Mouse (Mus musculus): ENCODE results near the gene Ube2l3. TPM values are rescaled to one million over a fixed set of nuclear protein-coding genes. Genes with fewer than 3 reads are reported as not detected.
A peak's percentile ranks its signal among the peaks of the same experiment; 100 is the strongest.
"Not testable (repeated sequence)": the region's sequence is repeated elsewhere in the genome, so short reads cannot be mapped to it uniquely, and the experiment has no call there.

Ube2l3 gene
- polyA plus RNA-seq, 1 experiment from 2014 or later, result 405 TPM

DNA sequence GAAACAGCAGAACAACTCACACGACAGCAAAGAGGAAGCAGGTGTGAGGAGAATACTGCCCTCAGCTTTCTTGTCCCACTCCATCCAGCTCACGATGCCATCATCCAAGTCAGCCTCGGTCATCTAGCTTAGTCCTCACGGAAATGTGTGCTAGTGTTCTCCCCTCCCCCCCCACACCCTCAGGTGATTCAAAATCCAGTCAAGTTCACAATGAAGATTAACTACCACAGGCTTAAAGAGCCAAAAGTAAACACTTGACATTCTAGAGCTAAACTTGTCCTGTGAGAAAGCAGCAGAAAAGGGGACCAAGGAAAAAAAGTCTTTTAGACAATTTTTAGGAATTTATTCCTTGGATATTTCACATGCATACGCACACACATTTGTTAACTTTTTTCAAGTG is 34.4 kb downstream of the Ube2l3 start:
- Histone ChIP-seq H3K9me3 (ENCODE audit: control insufficient read depth, low read length) (no peaks in the 10 kb centered on the region), H3K27me3 (ENCODE audit: control insufficient read depth, insufficient read depth, low read length) (no peaks in the 10 kb centered on the region), H3K4me1 (ENCODE audit: control insufficient read depth, insufficient read depth, low read length) (no peaks in the 10 kb centered on the region), H3K4me2 (ENCODE audit: low read depth) (no peak overlapping the region), H3K4me3 (ENCODE audit: low read depth, low read length) (no peak overlapping the region), H3K36me3 (ENCODE audit: control insufficient read depth, insufficient read depth, low read length) (peaks cover 5% of the 10 kb centered on the region; the same call in 1 of the 2 replicates), H3K27ac (ENCODE audit: low read depth, low read length) (no peak overlapping the region), H3K9ac (ENCODE audit: low read length) (no peak overlapping the region)
- DNase-seq (ENCODE audit: low spot score) (no peak), ATAC-seq (ENCODE audit: insufficient read depth, low FRiP score, low TSS enrichment) (no peak)
- 93% methylated on average over 5 of the region's 5 CpGs for WGBS

DNA sequence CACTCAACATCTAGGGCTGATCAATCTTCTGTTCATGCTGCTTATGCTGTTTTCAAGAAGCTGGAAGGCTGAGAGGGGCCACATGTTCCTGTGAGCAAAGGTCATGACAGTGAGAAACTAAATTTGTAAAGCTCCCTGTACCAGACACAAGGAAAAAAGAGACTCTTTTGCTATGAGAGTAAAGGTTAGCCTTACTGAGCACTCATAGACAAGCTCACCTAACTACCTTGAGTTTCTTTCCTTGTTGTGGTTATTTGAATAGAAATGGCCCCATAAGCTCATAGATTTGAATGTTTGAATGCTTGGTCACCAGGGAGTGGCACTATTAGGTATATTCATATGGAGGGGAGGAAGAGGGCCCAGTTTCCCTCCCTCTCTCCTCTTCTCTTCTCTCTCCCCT is 35.3 kb downstream of the Ube2l3 start:
- H3K4me3 ChIP-seq (ENCODE audit: low read depth, low read length), result no peak overlapping the region
- no peak overlapping the region for H3K9ac ChIP-seq (ENCODE audit: low read length)
- ATAC-seq (ENCODE audit: insufficient read depth, low FRiP score, low TSS enrichment) (no peak), DNase-seq (ENCODE audit: low spot score) (no peak)
- H3K36me3 ChIP-seq (ENCODE audit: control insufficient read depth, insufficient read depth, low read length), result peaks cover 5% of the 10 kb centered on the region; the same call in 1 of the 2 replicates
- no peaks in the 10 kb centered on the region for H3K27me3 ChIP-seq (ENCODE audit: control insufficient read depth, insufficient read depth, low read length)
- H3K27ac ChIP-seq (ENCODE audit: low read depth, low read length), result no peak overlapping the region
- no peaks in the 10 kb centered on the region for H3K4me1 ChIP-seq (ENCODE audit: control insufficient read depth, insufficient read depth, low read length)
- H3K9me3 ChIP-seq (ENCODE audit: control insufficient read depth, low read length), result no peaks in the 10 kb centered on the region
- H3K4me2 ChIP-seq (ENCODE audit: low read depth), result no peak overlapping the region

- not testable (repeated sequence) for H3K4me2 ChIP-seq (ENCODE audit: low read depth); H3K9me3 ChIP-seq (ENCODE audit: control insufficient read depth, low read length); DNase-seq (ENCODE audit: low spot score); H3K27me3 ChIP-seq (ENCODE audit: control insufficient read depth, insufficient read depth, low read length); ATAC-seq (ENCODE audit: insufficient read depth, low FRiP score, low TSS enrichment); H3K36me3 ChIP-seq (ENCODE audit: control insufficient read depth, insufficient read depth, low read length); H3K4me3 ChIP-seq (ENCODE audit: low read depth, low read length); H3K9ac ChIP-seq (ENCODE audit: low read length); H3K4me1 ChIP-seq (ENCODE audit: control insufficient read depth, insufficient read depth, low read length); H3K27ac ChIP-seq (ENCODE audit: low read depth, low read length)
- 91% methylated on average over 1 of the region's 1 CpGs for WGBS
These were observed 37.0 kb downstream of the Ube2l3 start for GRCm38 (mm10) chr16:17165478-17165877.

DNA sequence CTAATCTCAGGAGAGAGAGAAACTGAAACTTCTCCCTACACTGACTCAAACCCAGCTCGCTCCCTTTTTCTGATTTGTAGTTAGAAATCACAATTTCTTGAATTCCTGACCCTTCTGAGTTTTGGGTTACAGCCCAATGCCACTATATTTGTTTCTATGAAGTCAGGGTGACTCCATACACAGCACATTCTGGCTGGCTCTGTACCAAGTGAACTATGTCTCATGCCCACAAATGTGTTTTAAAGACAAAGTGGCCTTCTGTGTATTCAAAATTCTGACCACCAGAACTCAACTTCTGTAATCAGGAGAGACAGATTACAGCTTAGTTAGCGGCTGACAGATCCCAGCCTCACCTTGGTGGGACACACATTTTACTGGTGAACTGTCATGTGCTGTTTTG is 48.1 kb downstream of the Ube2l3 start:
- ATAC-seq (ENCODE audit: insufficient read depth, low FRiP score, low TSS enrichment) (no peak), DNase-seq (ENCODE audit: low spot score) (no peak)
- H3K4me1 ChIP-seq (ENCODE audit: control insufficient read depth, insufficient read depth, low read length), result no peaks in the 10 kb centered on the region
- no peak overlapping the region for H3K27ac ChIP-seq (ENCODE audit: low read depth, low read length)
- H3K4me2 ChIP-seq (ENCODE audit: low read depth), result no peak overlapping the region
- no peaks in the 10 kb centered on the region for H3K27me3 ChIP-seq (ENCODE audit: control insufficient read depth, insufficient read depth, low read length)
- WGBS, result 87% methylated on average over 2 of the region's 2 CpGs
- no peak overlapping the region for H3K4me3 ChIP-seq (ENCODE audit: low read depth, low read length)
- no peak overlapping the region for H3K9ac ChIP-seq (ENCODE audit: low read length)
- H3K36me3 ChIP-seq (ENCODE audit: control insufficient read depth, insufficient read depth, low read length), result peaks cover 6% of the 10 kb centered on the region
- no peaks in the 10 kb centered on the region for H3K9me3 ChIP-seq (ENCODE audit: control insufficient read depth, low read length)

GRCm38 (mm10) chr16:17151874-17152273 is 50.6 kb downstream of the Ube2l3 start:
- peaks cover 6% of the 10 kb centered on the region for H3K36me3 ChIP-seq (ENCODE audit: control insufficient read depth, insufficient read depth, low read length)
- DNase-seq (ENCODE audit: low spot score) (no peak), ATAC-seq (ENCODE audit: insufficient read depth, low FRiP score, low TSS enrichment) (no peak)
- peaks cover 12% of the 10 kb centered on the region; the same call in 1 of the 2 replicates for H3K4me1 ChIP-seq (ENCODE audit: control insufficient read depth, insufficient read depth, low read length)
- H3K27me3 ChIP-seq (ENCODE audit: control insufficient read depth, insufficient read depth, low read length), result peaks cover 13% of the 10 kb centered on the region
- H3K27ac ChIP-seq (ENCODE audit: low read depth, low read length), result no peak overlapping the region
- H3K4me3 ChIP-seq (ENCODE audit: low read depth, low read length), result no peak overlapping the region
- H3K9me3 ChIP-seq (ENCODE audit: control insufficient read depth, low read length), result no peaks in the 10 kb centered on the region
- WGBS, result 97% methylated on average over 4 of the region's 4 CpGs
- H3K9ac ChIP-seq (ENCODE audit: low read length), result no peak overlapping the region
- H3K4me2 ChIP-seq (ENCODE audit: low read depth), result no peak overlapping the region

DNA sequence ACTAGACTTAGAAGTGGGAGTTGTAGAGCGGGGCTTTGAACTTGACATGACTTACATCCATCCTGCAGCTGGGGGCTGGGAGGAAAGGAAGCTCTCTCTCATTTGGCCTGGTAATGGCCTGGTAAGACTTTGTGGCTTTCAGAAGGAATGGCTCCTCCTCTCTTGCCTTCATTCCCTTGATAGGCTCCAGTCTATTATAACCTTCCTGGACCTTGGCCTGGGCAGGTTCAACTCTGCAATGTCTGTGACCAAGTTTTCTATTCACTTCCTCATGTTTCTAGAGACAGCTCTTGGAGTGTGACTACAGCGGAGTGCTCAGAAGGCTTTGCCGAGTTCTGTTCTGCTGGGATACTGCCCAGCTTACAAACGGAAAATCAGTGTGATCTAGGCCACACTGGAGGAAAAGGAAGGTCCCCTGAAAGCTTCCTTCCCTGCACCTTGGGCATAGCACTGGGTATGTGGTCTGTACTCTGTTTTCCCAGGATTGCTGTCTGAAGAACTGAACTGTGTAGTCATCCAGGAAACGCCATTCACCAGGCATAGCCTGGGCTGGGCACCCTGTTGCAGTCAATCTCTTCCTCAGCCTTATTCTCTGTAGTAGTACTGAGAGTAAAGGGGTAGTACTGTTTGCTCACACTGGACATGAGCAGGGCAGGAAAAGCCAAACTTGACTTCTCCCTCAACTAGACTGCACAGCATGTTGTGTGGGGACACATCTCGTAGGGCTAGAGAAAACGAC is 51.8 kb downstream of the Ube2l3 start:
- H3K9ac ChIP-seq (ENCODE audit: low read length), result no peak overlapping the region
- peaks cover 6% of the 10 kb centered on the region for H3K36me3 ChIP-seq (ENCODE audit: control insufficient read depth, insufficient read depth, low read length)
- ATAC-seq (ENCODE audit: insufficient read depth, low FRiP score, low TSS enrichment), result no peak
- H3K27ac ChIP-seq (ENCODE audit: low read depth, low read length), result no peak overlapping the region
- H3K4me1 ChIP-seq (ENCODE audit: control insufficient read depth, insufficient read depth, low read length), result peaks cover 12% of the 10 kb centered on the region; the same call in 1 of the 2 replicates
- H3K4me3 ChIP-seq (ENCODE audit: low read depth, low read length), result no peak overlapping the region
- no peak for DNase-seq (ENCODE audit: low spot score)
- H3K4me2 ChIP-seq (ENCODE audit: low read depth), result no peak overlapping the region
- peaks cover 13% of the 10 kb centered on the region for H3K27me3 ChIP-seq (ENCODE audit: control insufficient read depth, insufficient read depth, low read length)
- H3K9me3 ChIP-seq (ENCODE audit: control insufficient read depth, low read length), result no peaks in the 10 kb centered on the region
- 88% methylated on average over 7 of the region's 7 CpGs for WGBS

GRCm38 (mm10) chr16:17148084-17148483 is 54.4 kb downstream of the Ube2l3 start:
- ATAC-seq (ENCODE audit: insufficient read depth, low FRiP score, low TSS enrichment), result 0 out of 2 replicates have a peak, but pooled peaks have one; percentile 13
- Histone ChIP-seq H3K27me3 (ENCODE audit: control insufficient read depth, insufficient read depth, low read length) (peaks cover 13% of the 10 kb centered on the region), H3K27ac (ENCODE audit: low read depth, low read length) (no peak overlapping the region), H3K9ac (ENCODE audit: low read length) (peak overlapping the region; percentile 45; the same call in 1 of the 2 replicates), H3K4me3 (ENCODE audit: low read depth, low read length) (peak overlapping the region; percentile 57), H3K9me3 (ENCODE audit: control insufficient read depth, low read length) (no peaks in the 10 kb centered on the region), H3K4me2 (ENCODE audit: low read depth) (peak overlapping the region; percentile 95), H3K4me1 (ENCODE audit: control insufficient read depth, insufficient read depth, low read length) (peaks cover 12% of the 10 kb centered on the region; the same call in 1 of the 2 replicates), H3K36me3 (ENCODE audit: control insufficient read depth, insufficient read depth, low read length) (peaks cover 4% of the 10 kb centered on the region)
- WGBS, result 6% methylated on average over 16 of the region's 16 CpGs
- peak; percentile 68 for DNase-seq (ENCODE audit: low spot score)

DNA sequence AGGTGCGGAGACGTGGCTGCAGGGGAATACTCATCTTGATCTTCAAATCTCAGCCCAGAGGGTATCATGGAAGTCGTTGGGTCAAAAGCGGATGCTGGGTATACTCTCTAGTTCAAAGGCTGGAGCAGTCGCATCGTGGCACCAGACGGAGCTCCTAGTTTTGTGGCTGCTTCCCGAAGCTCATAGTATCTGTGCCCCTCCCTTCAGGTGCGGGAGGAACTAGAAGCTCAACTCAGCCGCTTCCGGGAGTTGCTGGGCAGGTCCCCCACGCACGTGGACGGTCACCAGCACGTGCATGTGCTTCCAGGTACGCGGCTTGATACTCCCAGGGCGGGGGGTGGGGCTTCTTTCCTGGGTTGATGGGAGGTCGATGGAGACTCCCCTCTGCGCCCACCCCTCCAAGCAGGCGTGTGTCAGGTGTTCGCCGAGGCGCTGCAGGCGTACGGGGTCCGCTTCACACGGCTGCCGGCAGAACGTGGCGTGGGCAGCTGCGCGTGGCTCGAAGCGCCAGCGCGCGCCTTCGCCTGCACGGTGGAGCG is 55.0 kb downstream of the Ube2l3 start:
- H3K27me3 ChIP-seq (ENCODE audit: control insufficient read depth, insufficient read depth, low read length), result peaks cover 13% of the 10 kb centered on the region
- no peak overlapping the region for H3K27ac ChIP-seq (ENCODE audit: low read depth, low read length)
- H3K36me3 ChIP-seq (ENCODE audit: control insufficient read depth, insufficient read depth, low read length), result peaks cover 4% of the 10 kb centered on the region; the same call in 1 of the 2 replicates
- peak overlapping the region; percentile 45 for H3K9ac ChIP-seq (ENCODE audit: low read length)
- ATAC-seq (ENCODE audit: insufficient read depth, low FRiP score, low TSS enrichment), result peak; percentile 29
- H3K4me3 ChIP-seq (ENCODE audit: low read depth, low read length), result peak overlapping the region; percentile 57
- no peaks in the 10 kb centered on the region for H3K9me3 ChIP-seq (ENCODE audit: control insufficient read depth, low read length)
- peak overlapping the region; percentile 95 for H3K4me2 ChIP-seq (ENCODE audit: low read depth)
- no peak for DNase-seq (ENCODE audit: low spot score)
- under 1% methylated on average over 41 of the region's 41 CpGs for WGBS
- H3K4me1 ChIP-seq (ENCODE audit: control insufficient read depth, insufficient read depth, low read length), result peaks cover 12% of the 10 kb centered on the region; the same call in 1 of the 2 replicates

Measured in neural tube, embryonic 11.5 days (tissue).